Mouse (Mus musculus): ENCODE data around the gene Elmsan1. TPM values are rescaled to one million over a fixed set of nuclear protein-coding genes. Genes with fewer than 3 reads are reported as not detected.

Elmsan1 gene
- polyA plus RNA-seq, 1 experiment from 2014 or later: 9.0 TPM

GRCm38 (mm10) chr12:84129931-84130330, 88.8 kb downstream of the Elmsan1 start:
- 88% methylated on average over 8 of the region's 8 CpGs for WGBS
- Histone ChIP-seq H3K27me3 (no peaks in the 10 kb centered on the region), H3K4me3 (no peak overlapping the region), H3K9ac (no peak overlapping the region), H3K9me3 (no peaks in the 10 kb centered on the region), H3K4me1 (no peaks in the 10 kb centered on the region), H3K27ac (no peak overlapping the region), H3K4me2 (replicated peaks) (no peak overlapping the region), H3K36me3 (peaks cover 39% of the 10 kb centered on the region)
- ATAC-seq (ENCODE audit: insufficient number of reproducible peaks, insufficient read depth, low FRiP score, low TSS enrichment): no peak

- 94% methylated on average over 6 of the region's 6 CpGs for WGBS
- no peak overlapping the region for H3K4me2 ChIP-seq (replicated peaks)
- no peaks in the 10 kb centered on the region for H3K9me3 ChIP-seq
- no peaks in the 10 kb centered on the region for H3K4me1 ChIP-seq
- no peaks in the 10 kb centered on the region for H3K27me3 ChIP-seq
- no peak overlapping the region for H3K9ac ChIP-seq
- ATAC-seq (ENCODE audit: insufficient number of reproducible peaks, insufficient read depth, low FRiP score, low TSS enrichment): no peak
- H3K36me3 ChIP-seq: peaks cover 39% of the 10 kb centered on the region
- H3K4me3 ChIP-seq: no peak overlapping the region
- no peak overlapping the region for H3K27ac ChIP-seq
These were observed 90.1 kb downstream of the Elmsan1 start for GRCm38 (mm10) chr12:84128576-84128975.

GRCm38 (mm10) chr12:84126899-84127298, 91.8 kb downstream of the Elmsan1 start:
- no peak for ATAC-seq (ENCODE audit: insufficient number of reproducible peaks, insufficient read depth, low FRiP score, low TSS enrichment)
- Histone ChIP-seq H3K36me3 (peaks cover 35% of the 10 kb centered on the region), H3K4me3 (no peak overlapping the region), H3K9me3 (no peaks in the 10 kb centered on the region), H3K27ac (no peak overlapping the region), H3K4me1 (no peaks in the 10 kb centered on the region), H3K4me2 (replicated peaks) (no peak overlapping the region), H3K27me3 (no peaks in the 10 kb centered on the region), H3K9ac (no peak overlapping the region)
- 76% methylated on average over 2 of the region's 2 CpGs for WGBS

- H3K27ac ChIP-seq: no peak overlapping the region
- no peak for ATAC-seq (ENCODE audit: insufficient number of reproducible peaks, insufficient read depth, low FRiP score, low TSS enrichment)
- no peak overlapping the region for H3K4me3 ChIP-seq
- no peaks in the 10 kb centered on the region for H3K27me3 ChIP-seq
- H3K9ac ChIP-seq: no peak overlapping the region
- 71% methylated on average over 12 of the region's 12 CpGs for WGBS
- no peaks in the 10 kb centered on the region for H3K9me3 ChIP-seq
- H3K36me3 ChIP-seq: peaks cover 28% of the 10 kb centered on the region
- no peak overlapping the region for H3K4me2 ChIP-seq (replicated peaks)
- H3K4me1 ChIP-seq: no peaks in the 10 kb centered on the region
These were observed 92.8 kb downstream of the Elmsan1 start for GRCm38 (mm10) chr12:84125892-84126291.

GRCm38 (mm10) chr12:84119584-84119983, 99.1 kb downstream of the Elmsan1 start:
- WGBS: 92% methylated on average over 5 of the region's 5 CpGs
- no peak overlapping the region for H3K4me2 ChIP-seq (replicated peaks)

GRCm38 (mm10) chr12:84114153-84114994, 104.3 kb downstream of the Elmsan1 start, which contains the start of gene Dnal1:
TSS of gene Dnal1 (plus strand) at chr12:84114366.
- H3K4me2 ChIP-seq (replicated peaks): peak within 1 kb of the TSS; percentile 75
- H3K9ac ChIP-seq: peak within 1 kb of the TSS; percentile 59
- no peaks in the 10 kb centered on the region for H3K9me3 ChIP-seq
- no peaks in the 10 kb centered on the region for H3K36me3 ChIP-seq
- H3K4me1 ChIP-seq: peaks cover 8% of the 10 kb centered on the region; the same call in 1 of the 2 replicates
- peak within 1 kb of the TSS; percentile 72 for H3K4me3 ChIP-seq
- 2% methylated on average over 29 of the region's 35 CpGs for WGBS
- ATAC-seq (ENCODE audit: insufficient number of reproducible peaks, insufficient read depth, low FRiP score, low TSS enrichment): peak; percentile 94
- no peaks in the 10 kb centered on the region for H3K27me3 ChIP-seq
- peak within 1 kb of the TSS; percentile 72; the same call in 1 of the 2 replicates for H3K27ac ChIP-seq

More at GRCm38 (mm10) chr12:84119584-84119983, 99.1 kb downstream of the Elmsan1 start:
- Histone ChIP-seq H3K4me1 (peaks cover 8% of the 10 kb centered on the region; the same call in 1 of the 2 replicates), H3K36me3 (no peaks in the 10 kb centered on the region), H3K9me3 (no peaks in the 10 kb centered on the region), H3K9ac (no peak overlapping the region), H3K4me3 (no peak overlapping the region), H3K27me3 (no peaks in the 10 kb centered on the region), H3K27ac (no peak overlapping the region)
- ATAC-seq (ENCODE audit: insufficient number of reproducible peaks, insufficient read depth, low FRiP score, low TSS enrichment): no peak

GRCm38 (mm10) chr12:84113676-84114075, 105.0 kb downstream of the Elmsan1 start:
- no peaks in the 10 kb centered on the region for H3K36me3 ChIP-seq
- H3K27ac ChIP-seq: no peak overlapping the region
- H3K4me1 ChIP-seq: peaks cover 8% of the 10 kb centered on the region; the same call in 1 of the 2 replicates
- peak overlapping the region; percentile 75 for H3K4me2 ChIP-seq (replicated peaks)
- H3K4me3 ChIP-seq: peak overlapping the region; percentile 72
- WGBS: 57% methylated on average over 6 of the region's 6 CpGs
- H3K9ac ChIP-seq: peak overlapping the region; percentile 59; the same call in 1 of the 2 replicates
- H3K27me3 ChIP-seq: no peaks in the 10 kb centered on the region
- no peaks in the 10 kb centered on the region for H3K9me3 ChIP-seq
- no peak for ATAC-seq (ENCODE audit: insufficient number of reproducible peaks, insufficient read depth, low FRiP score, low TSS enrichment)

GRCm38 (mm10) chr12:84110814-84111213, 107.9 kb downstream of the Elmsan1 start:
- H3K9ac ChIP-seq: no peak overlapping the region
- H3K9me3 ChIP-seq: no peaks in the 10 kb centered on the region
- no peaks in the 10 kb centered on the region for H3K36me3 ChIP-seq
- no peak for ATAC-seq (ENCODE audit: insufficient number of reproducible peaks, insufficient read depth, low FRiP score, low TSS enrichment)
- no peak overlapping the region for H3K4me3 ChIP-seq
- no peak overlapping the region for H3K4me2 ChIP-seq (replicated peaks)
- no peak overlapping the region for H3K27ac ChIP-seq
- 85% methylated on average over 4 of the region's 4 CpGs for WGBS
- H3K4me1 ChIP-seq: peaks cover 8% of the 10 kb centered on the region; the same call in 1 of the 2 replicates
- no peaks in the 10 kb centered on the region for H3K27me3 ChIP-seq

- no peak for ATAC-seq (ENCODE audit: insufficient number of reproducible peaks, insufficient read depth, low FRiP score, low TSS enrichment)
- Histone ChIP-seq H3K4me1 (peaks cover 3% of the 10 kb centered on the region; the same call in 1 of the 2 replicates), H3K27ac (no peak overlapping the region), H3K9ac (no peak overlapping the region), H3K4me2 (replicated peaks) (no peak overlapping the region), H3K4me3 (no peak overlapping the region), H3K9me3 (no peaks in the 10 kb centered on the region), H3K27me3 (no peaks in the 10 kb centered on the region), H3K36me3 (no peaks in the 10 kb centered on the region)
- 71% methylated on average over 1 of the region's 1 CpGs for WGBS
These were observed 108.8 kb downstream of the Elmsan1 start for GRCm38 (mm10) chr12:84109924-84110323.

- H3K9ac ChIP-seq: no peak overlapping the region
- no peaks in the 10 kb centered on the region for H3K27me3 ChIP-seq
- H3K4me3 ChIP-seq: no peak overlapping the region
- ATAC-seq (ENCODE audit: insufficient number of reproducible peaks, insufficient read depth, low FRiP score, low TSS enrichment): no peak
- no peaks in the 10 kb centered on the region for H3K4me1 ChIP-seq
- no peak overlapping the region for H3K27ac ChIP-seq
- H3K36me3 ChIP-seq: no peaks in the 10 kb centered on the region
- WGBS: 91% methylated on average over 1 of the region's 1 CpGs
- H3K9me3 ChIP-seq: no peaks in the 10 kb centered on the region
- H3K4me2 ChIP-seq (replicated peaks): no peak overlapping the region
These were observed 111.0 kb downstream of the Elmsan1 start for GRCm38 (mm10) chr12:84107692-84108091.

GRCm38 (mm10) chr12:84107012-84107411, 111.7 kb downstream of the Elmsan1 start:
- Histone ChIP-seq H3K9me3 (no peaks in the 10 kb centered on the region), H3K36me3 (no peaks in the 10 kb centered on the region), H3K27me3 (no peaks in the 10 kb centered on the region), H3K4me1 (no peaks in the 10 kb centered on the region), H3K4me2 (replicated peaks) (no peak overlapping the region), H3K27ac (no peak overlapping the region), H3K9ac (no peak overlapping the region), H3K4me3 (no peak overlapping the region)
- WGBS: 72% methylated on average over 3 of the region's 3 CpGs
- ATAC-seq (ENCODE audit: insufficient number of reproducible peaks, insufficient read depth, low FRiP score, low TSS enrichment): no peak

- Histone ChIP-seq H3K4me1 (no peaks in the 10 kb centered on the region), H3K27me3 (no peaks in the 10 kb centered on the region), H3K27ac (no peak overlapping the region), H3K4me2 (replicated peaks) (peak overlapping the region; percentile 71), H3K9me3 (no peaks in the 10 kb centered on the region), H3K36me3 (no peaks in the 10 kb centered on the region), H3K4me3 (peak overlapping the region; percentile 55), H3K9ac (0 out of 2 replicates have a peak overlapping the region, but pooled peaks have one; percentile 68)
- no peak for ATAC-seq (ENCODE audit: insufficient number of reproducible peaks, insufficient read depth, low FRiP score, low TSS enrichment)
- 55% methylated on average over 2 of the region's 2 CpGs for WGBS
These were observed 117.2 kb downstream of the Elmsan1 start for GRCm38 (mm10) chr12:84101493-84101845.
